Mouse (Mus musculus): ENCODE measurements around the gene Atf7ip. TPM values are rescaled to one million over a fixed set of nuclear protein-coding genes. Genes with fewer than 3 reads are reported as not detected.

The Atf7ip gene
- 31.3 and 37.2 TPM in 2 replicates for polyA plus RNA-seq (2012; ENCODE audit: low replicate concordance)

GRCm38 (mm10) chr6:136505867-136506266 lies at the start of gene Atf7ip:
Gene Atf7ip, plus strand, starts transcription at chr6:136506167.

Other genes with a start within 250 kb of the Atf7ip start
- gene Gm8994, start 178.6 kb upstream of the Atf7ip start, polyA plus RNA-seq (2012; ENCODE audit: low replicate concordance), result not detected in 2 replicates
- gene E330021D16Rik, start 90.6 kb upstream of the Atf7ip start, polyA plus RNA-seq (2012; ENCODE audit: low replicate concordance), result not detected in 2 replicates
- gene Plbd1, start 155.8 kb downstream of the Atf7ip start, polyA plus RNA-seq (2012; ENCODE audit: low replicate concordance), result 12.9 and 17.2 TPM in 2 replicates

Data from leukemia stem cell, adult 10-12 weeks (primary cell).